Mouse (Mus musculus): ENCODE measurements at regions not wholly inside any gene's neighbourhood (a gene's known extent, or its start where the extent isn't known, plus 50 kb on each side); places are given as distances from the start of the nearest gene placed in this dataset.

DNA sequence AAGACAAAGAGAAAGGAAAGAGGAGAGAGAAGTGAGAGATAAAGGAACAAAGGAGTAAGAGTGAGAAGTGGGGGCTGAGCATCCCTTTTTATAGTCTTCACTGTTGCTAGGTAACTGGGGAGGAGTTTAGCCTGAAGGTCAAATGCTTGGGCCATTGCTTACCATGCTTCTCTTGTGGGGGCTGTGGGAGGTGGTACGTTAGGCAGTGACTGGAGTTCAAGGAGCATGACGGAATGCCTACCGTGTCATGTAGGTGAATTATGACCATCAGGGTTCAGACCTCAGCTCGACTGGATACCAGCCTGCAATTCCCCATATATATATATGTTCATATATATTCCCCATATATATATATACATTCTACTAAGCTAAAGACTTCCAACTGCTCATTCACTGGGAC is 571.8 kb downstream of the Trib2 start:
- TF ChIP-seq CTCF (IDR thresholded peaks at IDR 0.05; ENCODE audit: low read depth, low read length) = no peak
- no peak for TF ChIP-seq POLR2A (IDR thresholded peaks at IDR 0.05; ENCODE audit: extremely low read depth, insufficient read depth, low read length)

All from liver, adult 2 months (tissue).